Mouse (Mus musculus) left cerebral cortex, adult 2 months (tissue): Measurements from ENCODE around the gene 1700025G04Rik. TPM values are rescaled to one million over a fixed set of nuclear protein-coding genes. Genes with fewer than 3 reads are reported as not detected.

Experiments used
- DNase-seq, 2 experiments: peaks; one replicate each; pipeline ENCODE4 v3.0.0; 2021 to 2022; ENCODE audit warnings: low spot score in 2 of 2, mixed read lengths in 1 of 2; ENCODE audit errors: extremely low spot score in 1 of 2
- H3K27ac ChIP-seq: fragments of 200-600 bp; 2 replicates; pipeline ENCODE4 v1.8.1; 2022
- H3K4me3 ChIP-seq: fragments of 200-600 bp; 2 replicates; pipeline ENCODE4 v1.8.1; 2022
- CTCF ChIP-seq: fragments of 200-600 bp; IDR thresholded peaks from 2 replicates; pipeline ENCODE4 v1.8.1; 2022; ENCODE audit warnings: antibody characterized with exemption, mild to moderate bottlenecking, moderate library complexity
- intact Hi-C: fragments of 180-260 bp; cut with DNase I; formaldehyde crosslinking; loops from one replicate; pipeline ENCODE4 v1.15.1; 2025
- long read RNA-seq, 2 experiments: library from polyadenylated mRNA; stranded (forward); transcript quantifications; one replicate each; pipeline ENCODE4 v2.0.0; 2021; ENCODE audit warnings: borderline mapping rate in 2 of 2
- total RNA-seq, 2 experiments: library from RNA; stranded (reverse); gene quantifications; 2 replicates each; pipeline ENCODE4 v1.2.3; 2021

1700025G04Rik gene
- 10 to 100 TPM; 68.1 to 75.8 TPM for total RNA-seq
- long read RNA-seq, experiment 1, full-length matches to known transcripts, result 27 of 38 reads
- long read RNA-seq, experiment 1, partial matches to known transcripts, result 1 of 38 reads
- long read RNA-seq, experiment 1, other reads (novel, unspliced or antisense), result 10 of 38 reads
- long read RNA-seq, experiment 2, full-length matches to known transcripts, result 12 of 24 reads
- long read RNA-seq, experiment 2, partial matches to known transcripts, result 1 of 24 reads
- long read RNA-seq, experiment 2, other reads (novel, unspliced or antisense), result 11 of 24 reads

GRCm38 (mm10) chr1:152090018-152090553, at the start of gene 1700025G04Rik:
TSS of gene 1700025G04Rik (minus strand) at chr1:152090125.
- DNase-seq, result peak; percentile 85 to 87
- intact Hi-C loops, result loop anchor here (5.0 kb wide), 3 partner anchors 163 to 277 kb away; no protein-coding TSS in a partner anchor
- no peak for TF ChIP-seq CTCF
- Histone ChIP-seq H3K27ac (peak within 1 kb of the TSS; percentile 98), H3K4me3 (peak within 1 kb of the TSS; percentile 86)

GRCm38 (mm10) chr1:152139496-152139895, 49.6 kb upstream of the 1700025G04Rik start:
- no peak overlapping the region for H3K4me3 ChIP-seq
- no peak for TF ChIP-seq CTCF
- DNase-seq, result no peak
- intact Hi-C loops, result no loop called here
- no peak overlapping the region for H3K27ac ChIP-seq

DNA sequence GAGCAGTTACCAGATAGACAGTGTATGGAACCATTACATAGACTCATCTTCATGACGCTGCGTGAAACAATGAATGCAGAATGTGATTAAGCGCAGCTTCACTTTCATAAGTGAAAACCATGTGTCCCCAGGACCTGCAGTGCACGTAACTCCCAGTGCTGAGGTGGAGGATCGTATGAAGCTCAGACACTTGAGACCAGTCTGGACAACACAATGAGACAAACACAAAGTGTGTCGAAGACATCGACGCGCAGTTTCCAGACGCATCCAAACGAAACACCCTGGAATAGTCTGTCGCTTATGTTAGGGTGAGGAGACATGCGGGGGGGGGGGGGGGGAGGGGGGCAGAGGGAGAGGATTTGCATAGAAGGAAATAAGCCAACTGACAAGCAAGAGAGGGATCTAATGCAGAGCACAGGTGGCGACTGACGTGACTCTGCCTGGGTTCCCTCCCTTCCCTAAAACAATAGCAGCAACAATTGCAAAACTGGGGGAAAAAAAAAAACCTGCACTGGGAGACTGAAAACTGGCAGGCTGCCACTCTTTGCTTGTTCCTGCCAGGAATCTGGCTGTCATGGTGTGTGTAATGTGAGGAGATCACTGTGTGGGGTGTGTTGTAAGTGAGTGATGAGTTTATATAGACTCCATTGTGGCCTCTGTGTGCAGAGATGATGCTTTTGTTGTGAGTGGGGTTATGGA, 40.3 kb upstream of the 1700025G04Rik start:
- intact Hi-C loops, result no loop called here
- no peak for TF ChIP-seq CTCF
- DNase-seq, result peak; percentile 13 to 15
- no peak overlapping the region for H3K27ac ChIP-seq
- no peak overlapping the region for H3K4me3 ChIP-seq

GRCm38 (mm10) chr1:152125451-152125850, 35.5 kb upstream of the 1700025G04Rik start:
- Histone ChIP-seq H3K27ac (no peak overlapping the region), H3K4me3 (no peak overlapping the region)
- TF ChIP-seq CTCF, result no peak
- intact Hi-C loops, result no loop called here
- no peak for DNase-seq

DNA sequence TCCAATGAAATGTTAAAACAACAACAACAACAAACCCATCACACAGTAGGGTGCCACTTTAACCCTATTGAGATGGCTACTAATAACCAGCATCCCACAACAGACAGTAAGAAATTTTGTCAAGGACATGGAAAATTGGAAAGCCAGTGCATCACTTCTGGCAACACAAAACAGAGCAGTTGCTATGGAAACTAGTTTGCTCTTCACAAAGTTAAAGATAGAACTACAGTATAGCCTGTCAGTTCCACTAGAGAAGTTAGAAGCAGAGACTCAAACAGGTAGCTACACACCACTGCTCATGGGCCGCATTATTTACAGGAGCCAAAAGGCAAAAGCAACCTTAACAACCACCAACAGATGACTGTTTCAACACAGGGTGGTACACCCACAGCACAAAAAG, 20.2 kb upstream of the 1700025G04Rik start:
- Histone ChIP-seq H3K27ac (no peak overlapping the region), H3K4me3 (no peak overlapping the region)
- intact Hi-C loops, result no loop called here
- DNase-seq, result no peak
- no peak for TF ChIP-seq CTCF

DNA sequence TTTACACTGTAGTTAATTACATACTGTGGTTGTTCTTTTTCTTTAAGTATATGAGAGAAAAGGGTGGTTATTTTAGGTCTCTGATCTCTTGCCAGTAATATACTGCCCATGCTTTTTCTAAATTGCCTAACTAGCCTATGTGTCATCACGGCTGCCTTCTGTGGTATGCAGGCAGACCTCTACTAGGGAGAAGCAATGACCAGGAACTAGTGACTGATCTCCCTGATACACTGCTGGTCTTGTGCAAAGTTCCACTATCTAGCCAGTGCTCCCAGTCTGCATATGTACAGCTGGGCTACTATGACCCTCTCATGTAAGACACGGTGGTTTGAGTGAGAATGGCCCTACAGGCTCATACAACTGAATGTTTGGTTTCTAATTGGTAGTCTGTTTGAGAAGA, 16.2 kb upstream of the 1700025G04Rik start:
- DNase-seq, result no peak
- no peak overlapping the region for H3K4me3 ChIP-seq
- no peak for TF ChIP-seq CTCF
- intact Hi-C loops, result no loop called here
- H3K27ac ChIP-seq, result no peak overlapping the region

GRCm38 (mm10) chr1:152105246-152105645, 15.3 kb upstream of the 1700025G04Rik start:
- intact Hi-C loops, result no loop called here

DNA sequence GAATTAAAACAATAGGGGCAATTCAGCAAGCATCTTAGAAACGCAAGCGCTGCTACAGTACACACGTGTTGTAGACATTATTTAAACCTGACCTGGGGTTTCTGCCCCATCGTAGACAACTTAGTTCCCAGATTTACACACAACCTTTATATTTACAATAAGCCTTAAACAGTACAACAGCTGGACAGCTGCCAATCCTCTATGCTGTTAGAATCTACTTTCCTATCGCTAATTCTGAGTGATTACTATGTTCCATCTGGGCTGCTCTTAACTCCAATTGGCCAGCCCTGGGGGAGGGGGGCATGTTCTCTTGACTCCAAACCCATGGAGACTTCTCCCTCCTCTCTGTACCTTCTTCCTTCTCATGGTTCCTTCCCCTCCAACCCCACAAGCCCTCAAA, 11.8 kb upstream of the 1700025G04Rik start:
- intact Hi-C loops, result no loop called here

More at GRCm38 (mm10) chr1:152105246-152105645, 15.3 kb upstream of the 1700025G04Rik start:
- Histone ChIP-seq H3K4me3 (no peak overlapping the region), H3K27ac (no peak overlapping the region)
- no peak for DNase-seq
- no peak for TF ChIP-seq CTCF

GRCm38 (mm10) chr1:152096045-152096444, 6.1 kb upstream of the 1700025G04Rik start:
- no peak overlapping the region for H3K4me3 ChIP-seq
- no peak overlapping the region for H3K27ac ChIP-seq
- intact Hi-C loops, result no loop called here
- TF ChIP-seq CTCF, result no peak
- DNase-seq, result no peak

More for the DNA sequence above, 11.8 kb upstream of the 1700025G04Rik start:
- TF ChIP-seq CTCF, result no peak
- H3K4me3 ChIP-seq, result no peak overlapping the region
- no peak for DNase-seq
- H3K27ac ChIP-seq, result no peak overlapping the region

GRCm38 (mm10) chr1:152090564-152091545, 930 bp upstream of the 1700025G04Rik start:
- no peak for TF ChIP-seq CTCF
- intact Hi-C loops, result loop anchor here (5.0 kb wide), 3 partner anchors 164 to 276 kb away; no protein-coding TSS in a partner anchor
- Histone ChIP-seq H3K4me3 (peak overlapping the region; percentile 86), H3K27ac (peak overlapping the region; percentile 98)
- DNase-seq, result peak; percentile 48 to 56

- intact Hi-C loops, result loop anchor here (2.0 to 5.0 kb wide), 3 partner anchors 42 to 143 kb away; no protein-coding TSS in a partner anchor
- no peak for TF ChIP-seq CTCF
- peak overlapping the region; percentile 86 for H3K4me3 ChIP-seq
- peak; percentile 53 to 62 for DNase-seq
- peak overlapping the region; percentile 98 for H3K27ac ChIP-seq
Measured at GRCm38 (mm10) chr1:152089526-152089925, 399 bp downstream of the 1700025G04Rik start.
